Mouse (Mus musculus): Measurements from ENCODE around the gene Mmp28. TPM values are rescaled to one million over a fixed set of nuclear protein-coding genes. Genes with fewer than 3 reads are reported as not detected.

The Mmp28 gene
- total RNA-seq, 2 experiments from 2014 or later: 10.7 to 11.5 TPM

GRCm38 (mm10) chr11:83448021-83448926, 14.6 kb downstream of the Mmp28 start:
- DNase-seq (ENCODE audit: low spot score in 2 of 2): no peak

GRCm38 (mm10) chr11:83447612-83448011, 15.3 kb downstream of the Mmp28 start:
- DNase-seq (ENCODE audit: low spot score in 2 of 2): no peak

GRCm38 (mm10) chr11:83445001-83445400, 17.9 kb downstream of the Mmp28 start:
- no peak for DNase-seq (ENCODE audit: low spot score in 2 of 2)

- no peak for DNase-seq (ENCODE audit: low spot score in 2 of 2)
Observed at GRCm38 (mm10) chr11:83443824-83444223, 19.0 kb downstream of the Mmp28 start.

DNA sequence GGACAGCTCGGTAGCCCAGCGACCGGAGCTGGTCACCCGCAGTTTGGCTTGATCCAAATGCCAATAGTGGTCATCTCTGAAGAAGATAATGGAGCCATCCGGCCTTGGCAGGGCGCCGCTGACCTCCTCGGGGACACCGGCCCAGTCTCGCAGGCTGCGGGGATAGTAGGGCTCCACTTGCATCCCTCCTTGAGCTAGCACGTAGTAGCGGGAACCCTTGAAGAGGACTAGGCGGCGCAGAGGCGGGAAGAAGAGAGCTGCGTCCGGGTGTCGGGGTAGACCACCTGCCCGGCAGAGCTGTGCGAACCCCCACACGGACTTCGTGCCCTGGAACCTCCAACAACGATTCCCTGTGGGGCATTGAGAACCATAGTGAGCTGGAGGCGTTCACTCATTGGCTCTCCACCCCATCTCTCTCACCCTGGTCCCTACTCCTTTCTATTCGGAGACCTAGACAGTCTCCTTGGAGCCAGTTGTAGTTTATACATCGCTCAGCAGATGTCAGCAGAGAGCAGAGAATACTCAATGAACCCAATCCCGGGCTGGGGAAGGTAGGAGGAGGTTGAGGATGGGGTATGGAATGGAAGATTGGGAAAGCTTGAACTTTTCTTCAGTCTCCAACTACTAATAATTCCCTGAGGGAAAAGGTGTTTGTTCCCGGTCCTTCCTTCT, 20.1 kb downstream of the Mmp28 start:
- DNase-seq (ENCODE audit: low spot score in 2 of 2): peak; percentile 75 to 77

- DNase-seq (ENCODE audit: low spot score in 2 of 2): no peak
Observed at GRCm38 (mm10) chr11:83441235-83441634, 21.6 kb downstream of the Mmp28 start.

DNA sequence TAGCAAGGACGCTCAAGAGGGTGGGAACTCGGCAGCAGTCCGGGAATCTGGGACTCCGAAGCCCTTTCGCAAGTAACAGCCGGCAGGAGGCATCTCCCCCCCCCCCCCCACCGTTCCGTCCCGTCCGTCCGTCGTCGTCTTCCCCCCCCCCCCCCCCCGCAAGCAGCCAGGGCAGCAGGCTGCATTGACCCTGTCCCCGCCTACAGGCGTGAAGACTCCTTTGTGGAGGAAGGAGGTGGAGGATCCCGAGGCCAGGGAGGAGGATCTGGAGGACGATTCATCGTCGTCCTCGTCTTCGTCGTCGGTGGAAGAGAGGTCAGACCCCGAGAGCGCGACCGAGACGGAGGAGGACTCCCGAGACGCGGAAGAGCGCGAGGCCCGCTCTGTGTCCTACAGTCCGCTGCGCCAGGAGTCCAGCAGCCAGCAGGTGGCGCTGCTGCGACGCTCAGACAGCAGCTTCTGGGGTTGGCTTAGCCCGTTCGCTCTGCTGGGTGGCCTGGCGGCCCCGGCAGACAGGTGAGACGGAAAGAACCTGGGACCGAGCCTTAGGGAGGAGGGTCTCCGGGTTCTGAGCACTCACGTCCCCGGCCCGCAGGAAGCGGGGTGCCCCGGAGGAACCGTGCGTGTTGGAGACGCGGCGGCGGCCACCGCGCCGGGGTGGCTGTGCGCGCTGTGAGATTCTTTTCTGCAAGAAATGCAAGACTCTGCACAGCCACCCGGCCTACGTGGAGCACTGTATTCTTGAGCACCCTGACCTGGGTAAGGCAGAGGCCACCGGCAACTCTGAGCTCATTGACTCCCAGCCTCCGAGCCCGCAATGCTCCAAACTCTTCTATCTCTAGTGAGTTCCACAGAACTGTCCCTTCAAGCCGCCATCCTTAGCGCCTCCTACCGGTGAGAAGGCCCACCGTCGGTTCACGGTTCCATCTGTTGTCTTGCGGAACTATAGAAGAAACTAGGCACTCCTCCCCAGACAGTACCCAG, 22.5 kb downstream of the Mmp28 start:
- peak; percentile 86 to 87 for DNase-seq (ENCODE audit: low spot score in 2 of 2)

GRCm38 (mm10) chr11:83439426-83440060, 23.3 kb downstream of the Mmp28 start:
- DNase-seq (ENCODE audit: low spot score in 2 of 2): no peak

- DNase-seq (ENCODE audit: low spot score in 2 of 2): no peak
Observed at GRCm38 (mm10) chr11:83437377-83437776, 25.5 kb downstream of the Mmp28 start, which contains the start of gene 1700020L24Rik. 1700020L24Rik (plus strand) TSS chr11:83437677.

- no peak for DNase-seq (ENCODE audit: low spot score in 2 of 2)
Observed at GRCm38 (mm10) chr11:83432533-83432932, 30.3 kb downstream of the Mmp28 start.

GRCm38 (mm10) chr11:83429355-83429754, 33.5 kb downstream of the Mmp28 start, which contains the start of gene Gas2l2:
Gas2l2 (minus strand) TSS chr11:83429455.
- no peak for DNase-seq (ENCODE audit: low spot score in 2 of 2)

- no peak for DNase-seq (ENCODE audit: low spot score in 2 of 2)
Observed at GRCm38 (mm10) chr11:83426964-83427363, 35.9 kb downstream of the Mmp28 start.

GRCm38 (mm10) chr11:83424681-83425080, 38.2 kb downstream of the Mmp28 start:
- peak; percentile 74 to 77 for DNase-seq (ENCODE audit: low spot score in 2 of 2)

DNA sequence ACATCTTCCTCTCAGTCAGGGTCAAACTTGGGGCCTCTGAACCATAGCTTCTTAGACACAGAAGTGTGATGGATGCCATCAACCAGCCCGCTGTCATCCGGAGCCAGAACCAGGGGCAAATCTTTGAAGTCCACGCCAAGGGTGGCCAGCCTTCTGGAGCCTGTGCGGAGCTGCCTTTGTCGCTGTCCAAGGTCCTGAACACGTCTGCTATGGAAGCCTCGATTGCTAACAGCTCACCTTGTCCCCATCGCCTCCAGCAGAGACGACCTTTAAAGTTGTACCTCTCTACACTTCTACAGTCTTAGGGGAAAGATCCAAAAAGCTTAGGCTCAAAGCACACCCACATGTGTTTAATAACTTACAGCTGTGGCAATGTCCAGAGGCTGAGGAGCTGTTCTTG, 41.6 kb downstream of the Mmp28 start:
- DNase-seq (ENCODE audit: low spot score in 2 of 2): peak; percentile 72 to 75

- DNase-seq (ENCODE audit: low spot score in 2 of 2): no peak
Observed at GRCm38 (mm10) chr11:83420338-83420737, 42.5 kb downstream of the Mmp28 start.

- no peak for DNase-seq (ENCODE audit: low spot score in 2 of 2)
Observed at GRCm38 (mm10) chr11:83418566-83418965, 44.3 kb downstream of the Mmp28 start.

GRCm38 (mm10) chr11:83417708-83418107, 45.2 kb downstream of the Mmp28 start:
- no peak for DNase-seq (ENCODE audit: low spot score in 2 of 2)

DNA sequence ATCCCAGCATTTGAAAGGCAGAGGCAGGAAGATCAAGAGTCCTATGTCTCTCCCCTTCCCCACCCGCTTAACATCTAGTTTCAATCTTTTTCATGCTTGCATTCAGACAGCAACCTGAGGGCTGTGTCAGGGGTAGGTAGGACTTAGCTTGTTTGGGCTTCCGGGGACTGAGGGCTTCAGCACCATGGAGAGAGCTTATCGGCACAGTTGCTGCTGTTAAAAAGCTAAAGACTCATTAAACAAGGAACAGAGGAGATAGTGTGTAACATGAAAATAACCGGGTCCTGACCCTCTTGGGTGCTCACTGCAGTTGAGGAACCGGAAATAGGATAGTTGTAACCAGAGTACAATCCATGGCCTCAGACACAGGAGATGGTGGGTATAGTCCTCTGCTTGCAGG, 45.8 kb downstream of the Mmp28 start:
- peak; percentile 45 to 46 for DNase-seq (ENCODE audit: low spot score in 2 of 2)

DNA sequence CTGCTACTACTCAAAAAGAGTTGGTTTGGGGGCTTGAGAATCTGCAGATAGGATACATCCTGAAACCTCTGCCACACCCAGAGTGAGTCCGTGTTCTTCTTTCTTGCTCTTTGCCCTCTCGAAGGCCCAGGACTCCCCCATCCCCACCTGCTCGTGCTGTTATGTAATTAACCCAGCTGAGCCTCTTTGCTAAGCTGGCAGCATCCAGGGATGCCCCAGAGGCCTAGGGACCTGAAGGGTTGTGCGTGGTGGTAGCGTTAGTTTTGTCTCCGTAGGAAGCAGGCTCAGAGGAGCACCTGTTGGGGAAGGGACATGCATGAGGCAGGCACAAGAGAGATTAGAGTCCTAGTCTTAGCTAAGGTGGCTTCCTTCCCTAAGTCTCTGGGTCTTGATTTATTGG, 52.4 kb downstream of the Mmp28 start:
- DNase-seq (ENCODE audit: low spot score in 2 of 2): no peak

GRCm38 (mm10) chr11:83409792-83410291, 53.0 kb downstream of the Mmp28 start:
- no peak for DNase-seq (ENCODE audit: low spot score in 2 of 2)
